Mouse (Mus musculus): ENCODE results near the gene 0610030E20Rik. TPM values are rescaled to one million over a fixed set of nuclear protein-coding genes. Genes with fewer than 3 reads are reported as not detected.

0610030E20Rik gene
- total RNA-seq, 2 experiments from 2014 or later, result 17.2 to 19.3 TPM

DNA sequence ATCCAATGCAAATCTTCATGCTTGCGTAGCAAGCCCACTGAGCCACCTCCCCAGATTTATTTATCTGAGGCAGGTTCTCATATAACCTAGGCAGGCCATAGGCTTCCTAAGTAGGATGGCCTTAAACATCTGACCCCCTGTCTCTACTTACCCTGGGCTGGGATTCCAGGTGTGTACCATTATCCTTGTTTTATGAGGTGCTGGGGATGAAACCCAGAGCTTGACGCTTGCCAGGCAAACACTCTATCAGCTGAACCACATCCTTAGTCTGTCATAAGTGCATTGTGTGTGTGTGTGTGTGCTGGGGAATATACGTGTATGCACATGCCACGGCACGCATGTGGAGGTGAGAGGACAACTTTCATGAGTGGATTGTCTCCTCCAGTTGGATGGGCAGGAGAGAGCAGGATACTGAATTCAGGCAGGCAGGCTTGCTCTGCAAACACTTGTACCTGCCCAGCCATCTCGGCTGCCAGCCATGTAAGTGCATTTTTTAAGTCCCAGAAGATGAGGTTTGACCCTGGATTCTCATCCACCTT, 41.7 kb downstream of the 0610030E20Rik start:
- intact Hi-C loops (cut with DNase I), result no loop called here
- DNase-seq, result no peak

GRCm38 (mm10) chr6:72389471-72389940, 42.4 kb downstream of the 0610030E20Rik start:
- intact Hi-C loops (cut with DNase I), result no loop called here

DNA sequence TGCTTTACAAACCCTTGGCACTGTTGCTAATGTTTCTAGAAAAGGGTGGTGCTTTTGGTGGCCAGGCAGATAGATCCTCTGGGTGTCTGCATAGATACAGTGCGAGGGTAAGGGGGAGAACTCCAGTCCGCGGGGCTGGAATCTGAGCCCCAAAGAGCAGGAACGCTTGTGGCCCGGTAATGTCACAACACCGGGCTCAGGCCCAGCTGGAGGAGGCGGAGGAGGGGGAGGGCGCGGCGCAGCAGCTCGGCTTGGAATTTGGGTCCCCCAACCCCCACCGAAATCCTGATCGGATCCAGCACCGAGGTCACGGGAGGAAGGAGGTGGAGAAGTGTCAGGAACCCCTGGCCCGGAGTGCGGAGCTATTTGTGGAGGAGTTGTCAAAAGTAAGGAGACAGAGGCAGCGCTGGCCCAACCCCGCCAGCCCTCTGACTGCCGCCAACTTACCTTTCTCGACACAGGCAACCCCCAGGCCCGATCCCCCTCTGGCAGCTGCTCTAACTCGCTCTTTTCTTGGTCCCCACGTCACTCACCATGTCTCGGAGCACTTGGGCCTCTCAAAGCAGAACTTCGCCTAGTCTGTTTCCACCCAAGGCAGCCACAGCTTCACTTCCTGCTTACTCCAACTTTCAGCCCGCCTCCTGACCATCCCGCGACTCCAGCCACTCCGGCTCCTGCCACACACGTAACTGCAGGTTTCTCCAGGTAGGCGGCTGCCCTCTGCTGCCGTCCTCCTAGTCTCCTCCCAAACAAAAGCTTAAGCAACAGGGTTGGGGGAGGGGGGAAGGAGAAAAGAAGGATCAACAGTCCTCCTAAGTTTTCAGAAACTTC, 43.0 kb downstream of the 0610030E20Rik start, which contains the start of gene Vamp8:
Gene Vamp8, minus strand, starts transcription at position 763 of the 831 bp plus-strand sequence.
- DNase-seq, result peak; percentile 26
- intact Hi-C loops (cut with DNase I), result no loop called here

More at GRCm38 (mm10) chr6:72389471-72389940, 42.4 kb downstream of the 0610030E20Rik start:
- no peak for DNase-seq

- intact Hi-C loops (cut with DNase I), result no loop called here
- no peak for DNase-seq
Observed at GRCm38 (mm10) chr6:72390795-72391521, 43.8 kb downstream of the 0610030E20Rik start.

DNA sequence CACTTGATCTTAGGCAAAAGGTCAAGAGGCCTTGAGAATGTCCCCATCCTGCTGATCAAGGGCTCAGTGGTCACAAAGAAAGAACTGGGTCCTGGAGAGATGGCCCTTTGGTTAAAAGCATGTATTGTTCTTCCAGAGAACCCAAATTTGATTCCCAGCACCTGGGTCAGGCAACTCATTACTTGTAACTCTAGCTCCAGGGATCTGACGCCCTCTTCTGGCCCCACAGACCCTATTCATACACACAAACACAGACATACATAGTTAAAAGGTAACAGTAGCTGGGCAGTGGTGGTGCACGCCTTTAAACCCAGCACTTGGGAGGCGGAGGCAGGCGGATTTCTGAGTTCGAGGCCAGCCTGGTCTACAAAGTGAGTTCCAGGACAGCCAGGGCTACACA, 45.2 kb downstream of the 0610030E20Rik start:
- intact Hi-C loops (cut with DNase I), result no loop called here
- DNase-seq, result no peak

GRCm38 (mm10) chr6:72396837-72397251, 49.7 kb downstream of the 0610030E20Rik start:
- DNase-seq, result no peak
- intact Hi-C loops (cut with DNase I), result no loop called here

GRCm38 (mm10) chr6:72399967-72400366, 52.9 kb downstream of the 0610030E20Rik start:
- intact Hi-C loops (cut with DNase I), result no loop called here
- DNase-seq, result no peak

DNA sequence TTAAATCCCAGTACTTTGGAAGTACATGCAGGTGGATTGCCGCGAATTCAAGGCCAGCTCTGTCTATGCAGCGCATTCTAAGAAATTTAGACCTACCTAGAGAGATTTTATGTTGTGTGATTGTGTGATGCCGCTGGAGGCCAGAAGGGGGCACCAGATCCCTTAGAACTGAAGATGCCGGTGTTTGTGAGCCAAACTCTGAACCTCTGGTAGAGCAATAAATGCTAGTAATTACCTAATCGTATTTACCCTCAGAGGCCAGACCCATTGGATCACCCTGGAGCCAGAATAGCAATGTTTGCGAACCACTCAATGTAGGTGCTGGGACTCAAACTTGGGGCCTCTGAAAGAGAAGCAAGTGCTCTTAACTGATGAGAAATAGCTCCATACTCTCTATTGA, 54.8 kb downstream of the 0610030E20Rik start:
- intact Hi-C loops (cut with DNase I), result no loop called here
- peak; percentile 71 for DNase-seq

Other genes with a start within 250 kb of the 0610030E20Rik start
- gene St3gal5, start 249.7 kb upstream of the 0610030E20Rik start, total RNA-seq (2021), result 10 to 100 TPM; 55.3 to 63.6 TPM
- gene Atoh8, start 111.7 kb upstream of the 0610030E20Rik start, total RNA-seq (2021), result 1 to 10 TPM; 1.8 TPM
- gene Sftpb, start 42.7 kb upstream of the 0610030E20Rik start, total RNA-seq (2021), result under 1 TPM in 1 of 2 experiments, not detected in 1; 0.26 TPM
- 10 to 100 TPM; 36.2 to 37.1 TPM for gene Usp39, start 2.1 kb upstream of the 0610030E20Rik start, total RNA-seq (2021)
- 10 to 100 TPM; 28.5 to 32.2 TPM for gene Tmem150a, start 8.1 kb downstream of the 0610030E20Rik start, total RNA-seq (2021)
- 10 to 100 TPM; 56.5 to 57.0 TPM for gene Rnf181, start 19.6 kb downstream of the 0610030E20Rik start, total RNA-seq (2021)
- gene Vamp5, start 33.2 kb downstream of the 0610030E20Rik start, total RNA-seq (2021), result 1 to 10 TPM; 5.9 to 8.4 TPM
- 1 to 10 TPM; 7.2 to 7.3 TPM for gene Vamp8, start 43.4 kb downstream of the 0610030E20Rik start, total RNA-seq (2021)
- gene Ggcx, start 67.0 kb downstream of the 0610030E20Rik start, total RNA-seq (2021), result 10 to 100 TPM; 18.6 to 21.1 TPM
- 100 to 1,000 TPM; 184 to 193 TPM for gene Mat2a, start 92.2 kb downstream of the 0610030E20Rik start, total RNA-seq (2021)
- gene Sh2d6, start 174.4 kb downstream of the 0610030E20Rik start, total RNA-seq (2021), result under 1 TPM; 0.36 to 0.68 TPM
- 1 to 10 TPM; 2.1 to 3.4 TPM for gene Capg, start 197.1 kb downstream of the 0610030E20Rik start, total RNA-seq (2021)